In genomic region chr11:87984571-87984970, GRCm38 (mm10) we compare ENCODE assay signal across 11 mouse cellular contexts. TPM values are rescaled to one million over a fixed set of nuclear protein-coding genes. Genes with fewer than 3 reads are reported as not detected.
DNase-seq lines count a peak whose midpoint lies in the region; ATAC-seq lines count a peak whose summit lies in the region.
"Had no signal": no experiment of that assay in that cellular context is flagged by ENCODE, and none has a peak within 500 bp of the region (broad histone marks: within the 10 kb centered on the region; RNA-seq: fewer than 3 reads in every experiment).

No protein-coding gene starts in this region.

- H3K4me1 ChIP-seq in heart, embryonic 16.5 days (ENCODE audit: control insufficient read depth, insufficient read depth, low read length) = peaks cover 22% of the 10 kb centered on the region
- peaks cover 31% of the 10 kb centered on the region for H3K4me1 ChIP-seq in forebrain, embryonic 16.5 days (replicated peaks; ENCODE audit: control insufficient read depth, insufficient read depth, low read length)
- H3K4me1 ChIP-seq in liver, embryonic 13.5 days (replicated peaks) = peaks cover 39% of the 10 kb centered on the region

- no peak overlapping the region for H3K27ac ChIP-seq in heart, embryonic 16.5 days (ENCODE audit: low read length)
- H3K27ac ChIP-seq in forebrain, embryonic 16.5 days (ENCODE audit: low read length) = no peak overlapping the region
- no peak overlapping the region for H3K27ac ChIP-seq in liver, embryonic 13.5 days

- no peaks in the 10 kb centered on the region for H3K9me3 ChIP-seq in heart, embryonic 16.5 days (replicated peaks; ENCODE audit: control insufficient read depth, low read length)
- no peaks in the 10 kb centered on the region for H3K9me3 ChIP-seq in forebrain, embryonic 16.5 days (ENCODE audit: control insufficient read depth, low read length)
- no peaks in the 10 kb centered on the region for H3K9me3 ChIP-seq in liver, embryonic 13.5 days (replicated peaks)

- ATAC-seq in heart, embryonic 16.5 days (replicated peaks; ENCODE audit: extremely low read depth, insufficient read depth, low FRiP score) = no peak
- no peak for ATAC-seq in forebrain, embryonic 16.5 days
- no peak for ATAC-seq in liver, embryonic 13.5 days (ENCODE audit: low read depth)
- ATAC-seq: inflammation-experienced regulatory T-cells, adult 6 months had no signal

- intact Hi-C loops in gastrocnemius, postnatal 14 days (cut with DNase I; ENCODE audit: low total_unique reads) = no loop called here
- intact Hi-C loops in gastrocnemius, postnatal 36 days (cut with DNase I) = loop anchor here (5.0 kb wide), 1 partner anchor 223 kb away; no protein-coding TSS in a partner anchor

- H3K36me3 ChIP-seq in heart, embryonic 16.5 days (ENCODE audit: control insufficient read depth, insufficient read depth) = peaks cover 27% of the 10 kb centered on the region
- H3K36me3 ChIP-seq in forebrain, embryonic 16.5 days (ENCODE audit: control insufficient read depth, insufficient read depth) = peaks cover 2% of the 10 kb centered on the region; the same call in 1 of the 2 replicates
- H3K36me3 ChIP-seq in liver, embryonic 13.5 days = peaks cover 43% of the 10 kb centered on the region

- no peak overlapping the region for H3K4me3 ChIP-seq in heart, embryonic 16.5 days (ENCODE audit: low read length)
- no peak overlapping the region for H3K4me3 ChIP-seq in forebrain, embryonic 16.5 days (replicated peaks; ENCODE audit: low read length)
- H3K4me3 ChIP-seq in liver, embryonic 13.5 days (replicated peaks) = no peak overlapping the region

- no peaks in the 10 kb centered on the region for H3K27me3 ChIP-seq in heart, embryonic 16.5 days (ENCODE audit: control insufficient read depth, insufficient read depth, low read length)
- H3K27me3 ChIP-seq in forebrain, embryonic 16.5 days (replicated peaks; ENCODE audit: control insufficient read depth, insufficient read depth, low read length) = no peaks in the 10 kb centered on the region
- H3K27me3 ChIP-seq in liver, embryonic 13.5 days = no peaks in the 10 kb centered on the region

- H3K9ac ChIP-seq in heart, embryonic 16.5 days (ENCODE audit: low read length) = 0 out of 2 replicates have a peak overlapping the region, but pooled peaks have one; percentile 27
- H3K9ac ChIP-seq in forebrain, embryonic 16.5 days (replicated peaks; ENCODE audit: low read depth, low read length) = no peak overlapping the region
- H3K9ac ChIP-seq in liver, embryonic 13.5 days = 0 out of 2 replicates have a peak overlapping the region, but pooled peaks have one; percentile 23

- H3K4me2 ChIP-seq in heart, embryonic 16.5 days (ENCODE audit: low read depth, low read length) = peak overlapping the region; percentile 74
- H3K4me2 ChIP-seq in forebrain, embryonic 16.5 days (ENCODE audit: low read length) = peak overlapping the region; percentile 94
- peak overlapping the region; percentile 86 for H3K4me2 ChIP-seq in liver, embryonic 13.5 days

- DNase-seq in heart, adult 11 months = no peak
- peak; percentile 39 for DNase-seq in MN1 (ENCODE audit: low spot score)
- DNase-seq in liver, embryonic 13.5 days = no peak
- no peak for DNase-seq in ovary, postnatal 14 days (ENCODE audit: low spot score)
- DNase-seq in gastrocnemius, postnatal 14 days = no peak
- no peak for DNase-seq in gastrocnemius, postnatal 36 days
- DNase-seq: right cerebral cortex, postnatal 4 days; thymus, postnatal 25 days had no signal

- 75% methylated on average over 3 of the region's 3 CpGs for WGBS in heart, embryonic 16.5 days
- 75% methylated on average over 3 of the region's 3 CpGs for WGBS in forebrain, embryonic 16.5 days
- 74% methylated on average over 3 of the region's 3 CpGs for WGBS in liver, embryonic 13.5 days (ENCODE audit: insufficient replicate concordance)

RNA-seq across cellular contexts. Expression of gene Dynll2, which starts 2.8 kb away (rescaled TPM):
- polyA plus RNA-seq in heart, embryonic 16.5 days (2015; fragmentation: Nextera tagmentation; extraction: Ambion mirVana) = 23.5 and 25.6 TPM in 2 replicates
- polyA plus RNA-seq in forebrain, embryonic 16.5 days (2015; fragmentation: Nextera tagmentation; extraction: Ambion mirVana) = 31.8 and 43.1 TPM in 2 replicates
- 11.2 and 11.5 TPM in 2 replicates for polyA plus RNA-seq in liver, embryonic 13.5 days (2015; fragmentation: Nextera tagmentation; extraction: Ambion mirVana)
- total RNA-seq in gastrocnemius, postnatal 14 days (2021) = 100 to 1,000 TPM; 134 to 138 TPM
- 100 to 1,000 TPM; 157 to 161 TPM for total RNA-seq in gastrocnemius, postnatal 36 days (2021)
